Mouse (Mus musculus) liver, embryonic 14.5 days (tissue): ENCODE results near the gene Timm9.

Experiments
- CTCF ChIP-seq: IDR thresholded peaks from 2 replicates; pipeline ENCODE4 v1.5.1; 2016; ENCODE audit warnings: antibody characterized with exemption, low read depth, control low read depth
- EP300 ChIP-seq: IDR thresholded peaks from 2 replicates; pipeline ENCODE4 v1.6.1; 2016; ENCODE audit warnings: antibody characterized with exemption, low read depth

GRCm38 (mm10) chr12:71122731-71123130, 13.8 kb downstream of the Timm9 start:
- TF ChIP-seq EP300 (no peak), CTCF (no peak)
